In genomic region chr14:21662465-21663142, GRCm38 (mm10) we compare ENCODE assay signal across 10 mouse cellular contexts. TPM values are rescaled to one million over a fixed set of nuclear protein-coding genes. Genes with fewer than 3 reads are reported as not detected.
A peak's percentile ranks its signal among the peaks of the same experiment; 100 is the strongest.
DNase-seq lines count a peak whose midpoint lies in the region; ATAC-seq and TF ChIP-seq lines count a peak whose summit lies in the region.
"Had no signal": no experiment of that assay in that cellular context is flagged by ENCODE, and none has a peak within 500 bp of the region (broad histone marks: within the 10 kb centered on the region; RNA-seq: fewer than 3 reads in every experiment).

No protein-coding gene starts in this region.

- TF ChIP-seq POLR2A in heart, adult 2 months (IDR thresholded peaks at IDR 0.05; ENCODE audit: insufficient read depth, low read depth, low read length): no peak

- 74% methylated on average over 8 of the region's 8 CpGs for WGBS in heart, adult 2 months
- 71% methylated on average over 8 of the region's 8 CpGs for WGBS in heart, embryonic 12.5 days

- no peak for ATAC-seq in heart, embryonic 12.5 days (ENCODE audit: insufficient number of reproducible peaks, low FRiP score)
- no peak for ATAC-seq in Patski
- ATAC-seq in megakaryocyte progenitor cell, adult 5-6 weeks (replicated peaks; ENCODE audit: poor library complexity): peak; percentile 86
- ATAC-seq in CD4-positive, CD25-positive, alpha-beta regulatory T cell, adult 4 months: no peak

- H3K9ac ChIP-seq in heart, adult 2 months (ENCODE audit: low read depth, low read length): no peak overlapping the region
- no peak overlapping the region for H3K9ac ChIP-seq in heart, embryonic 12.5 days

- H3K4me2 ChIP-seq in heart, embryonic 12.5 days: no peak overlapping the region

- no peaks in the 10 kb centered on the region for H3K79me2 ChIP-seq in heart, adult 2 months (replicated peaks; ENCODE audit: control insufficient read depth, insufficient read depth, low read length)

- H3K27ac ChIP-seq in heart, adult 2 months: no peak overlapping the region
- H3K27ac ChIP-seq in heart, embryonic 12.5 days (ENCODE audit: poor library complexity, severe bottlenecking): no peak overlapping the region

- H3K36me3 ChIP-seq in heart, adult 2 months (ENCODE audit: control insufficient read depth, insufficient read depth, low read length): no peaks in the 10 kb centered on the region
- peaks cover 63% of the 10 kb centered on the region for H3K36me3 ChIP-seq in heart, embryonic 12.5 days

- no peaks in the 10 kb centered on the region for H3K9me3 ChIP-seq in heart, embryonic 12.5 days (replicated peaks)

- no peaks in the 10 kb centered on the region for H3K27me3 ChIP-seq in heart, adult 2 months (ENCODE audit: control insufficient read depth, insufficient read depth, low read length)
- no peaks in the 10 kb centered on the region for H3K27me3 ChIP-seq in heart, embryonic 12.5 days (replicated peaks)
- no peaks in the 10 kb centered on the region for H3K27me3 ChIP-seq in Patski

- H3K4me3 ChIP-seq in heart, adult 2 months: no peak overlapping the region
- no peak overlapping the region for H3K4me3 ChIP-seq in heart, embryonic 12.5 days

- no peak for DNase-seq in heart, adult 2 months
- DNase-seq in Patski (ENCODE audit: low read depth, low spot score): no peak
- DNase-seq in kidney, postnatal 36 days: peak; percentile 54 to 67
- DNase-seq in thymus, postnatal 14 days: no peak
- DNase-seq in left cerebral cortex, adult 18-20 months (ENCODE audit: low spot score in 2 of 2): no peak
- DNase-seq: cerebellum, adult 11 months; gastrocnemius, postnatal 25 days had no signal

- CTCF ChIA-PET in Patski (lab: Charles Lee): interaction anchor here (0.6 to 1.7 kb wide), 6 partner anchors 10 to 526 kb away, joined by 3 to 4 read pairs (median 4); no protein-coding TSS in a partner anchor

- no peak for TF ChIP-seq EP300 in heart, adult 2 months (IDR thresholded peaks at IDR 0.05; ENCODE audit: insufficient read depth, low read depth, low read length)

- no peaks in the 10 kb centered on the region for H3K4me1 ChIP-seq in heart, adult 2 months (ENCODE audit: control insufficient read depth, insufficient read depth, low read length)
- H3K4me1 ChIP-seq in heart, embryonic 12.5 days (replicated peaks): peaks cover 18% of the 10 kb centered on the region

- intact Hi-C loops in heart, adult 2 months (cut with DNase I): no loop called here

- TF ChIP-seq CTCF in heart, adult 2 months (IDR thresholded peaks at IDR 0.05): peak; percentile 55
- peak; percentile 74 for TF ChIP-seq CTCF in Patski (IDR thresholded peaks at IDR 0.05)

- in situ Hi-C loops in Patski (cut with MboI; ENCODE audit: low pct_unique_long_range_greater_than_20kb): loop anchor here (5.0 kb wide), 1 partner anchor 525 kb away; no protein-coding TSS in a partner anchor

- POLR2A ChIA-PET in Patski (lab: Charles Lee): interaction anchor here (0.6 to 0.9 kb wide), 3 partner anchors 109 to 360 kb away, joined by 3 to 7 read pairs (median 4); no protein-coding TSS in a partner anchor

RNA-seq across cellular contexts. Expression of gene Dupd1, which starts 51.8 kb away (rescaled TPM):
- total RNA-seq in heart, adult 2 months (2021): not detected
- polyA plus RNA-seq in heart, adult 2 months (2012; rRNA removed): 0.12 TPM in 1 of 2 replicates, not detected in the other
- polyA plus RNA-seq in heart, embryonic 12.5 days (2016; fragmentation: Nextera tagmentation; extraction: Ambion mirVana): 0.17 and 0.23 TPM in 2 replicates
- polyA plus RNA-seq in Patski (2021): not detected
- total RNA-seq in megakaryocyte progenitor cell, adult 5-6 weeks (2015): not detected in 2 replicates
- total RNA-seq in megakaryocyte progenitor cell, adult 5-6 weeks (2017): not detected in 2 replicates
- polyA plus RNA-seq in CD4-positive, CD25-positive, alpha-beta regulatory T cell, adult 4 months (2017; shearing (Covaris generic)): not detected
- under 1 TPM in 1 of 2 experiments, not detected in 1; 0.66 TPM for total RNA-seq in left cerebral cortex, adult 18-20 months (2021)

Comparison
In these comparisons a context has a peak if more than half of its experiments do, and no peak if none do; other contexts are left out.
1. DNase-seq: peak in kidney, postnatal 36 days (2 of 2); none in heart, adult 2 months (0 of 2), Patski (single experiment), thymus, postnatal 14 days (single experiment) and left cerebral cortex, adult 18-20 months (0 of 2).